Mouse (Mus musculus): ENCODE measurements around the gene B4galnt4.

- TF ChIP-seq CTCF (IDR thresholded peaks at IDR 0.05; ENCODE audit: low read depth, low read length): no peak
- TF ChIP-seq EP300 (IDR thresholded peaks at IDR 0.05; ENCODE audit: insufficient read depth, low read depth, low read length): no peak
These were observed 18.0 kb downstream of the B4galnt4 start for GRCm38 (mm10) chr7:141078876-141079275.

Measured in ES-Bruce4 (cell line).